Mouse (Mus musculus) ES-E14 (cell line): ENCODE measurements around the gene Cars2. TPM values are rescaled to one million over a fixed set of nuclear protein-coding genes. Genes with fewer than 3 reads are reported as not detected.
A peak's percentile ranks its signal among the peaks of the same experiment; 100 is the strongest.
"Not testable (repeated sequence)": the region's sequence is repeated elsewhere in the genome, so short reads cannot be mapped to it uniquely, and the experiment has no call there.

Experiments used
- DNase-seq: peaks from one replicate; pipeline ENCODE4 v3.0.0-alpha.2; 2013; ENCODE audit warnings: low read depth, low spot score
- H3K27ac ChIP-seq: 2 replicates; pipeline ENCODE4 v1.5.1; 2012; ENCODE audit warnings: low read depth, mild to moderate bottlenecking, low read length, moderate library complexity, mixed read lengths; ENCODE audit not compliant: poor library complexity, insufficient read depth, severe bottlenecking
- H3K36me3 ChIP-seq: 2 replicates; pipeline ENCODE4 v1.6.1; 2012; ENCODE audit warnings: mild to moderate bottlenecking, low read length, moderate library complexity, mixed read lengths; ENCODE audit not compliant: control insufficient read depth, poor library complexity, insufficient read depth, severe bottlenecking
- H3K4me1 ChIP-seq, 2 experiments: fragments of 150-350 bp in 1 of 2; sonication (generic) in 1 of 2; 2 replicates each; pipeline ENCODE4 v1.6.1; 2012; ENCODE audit warnings: low read length in 2 of 2, mild to moderate bottlenecking in 1 of 2, mixed read lengths in 1 of 2; ENCODE audit not compliant: control insufficient read depth in 2 of 2, insufficient read depth in 2 of 2, poor library complexity in 1 of 2
- H3K4me3 ChIP-seq, 2 experiments: fragments of 150-350 bp in 1 of 2; sonication (generic) in 1 of 2; 2 replicates each; pipeline ENCODE4 v1.5.1; 2012; ENCODE audit warnings: low read length in 2 of 2, low read depth in 1 of 2, mild to moderate bottlenecking in 1 of 2, mixed read lengths in 1 of 2; ENCODE audit not compliant: insufficient read depth in 1 of 2, poor library complexity in 1 of 2, severe bottlenecking in 1 of 2
- H3K9ac ChIP-seq: 2 replicates; pipeline ENCODE4 v1.6.1; 2012; ENCODE audit warnings: low read depth, mild to moderate bottlenecking, low read length, mixed read lengths; ENCODE audit not compliant: poor library complexity, insufficient read depth, severe bottlenecking
- H3K9me3 ChIP-seq: fragments of 150-350 bp; sonication (generic); 2 replicates; pipeline ENCODE4 v1.6.1; 2012; ENCODE audit warnings: low read depth, mild to moderate bottlenecking, low read length; ENCODE audit not compliant: control insufficient read depth, insufficient read depth
- CHD2 ChIP-seq: IDR thresholded peaks from 2 replicates; pipeline ENCODE4 v1.6.1; 2014; ENCODE audit warnings: mild to moderate bottlenecking, low read depth, low read length, inconsistent platforms
- HCFC1 ChIP-seq: IDR thresholded peaks from 2 replicates; pipeline ENCODE4 v1.6.1; 2012; ENCODE audit warnings: low read length, inconsistent platforms, borderline replicate concordance; ENCODE audit not compliant: insufficient read depth
- MAFK ChIP-seq: IDR thresholded peaks from 2 replicates; pipeline ENCODE4 v1.6.1; 2014; ENCODE audit warnings: mild to moderate bottlenecking, low read depth, low read length, inconsistent platforms; ENCODE audit not compliant: insufficient read depth
- ZC3H11A ChIP-seq: IDR thresholded peaks from 2 replicates; pipeline ENCODE4 v1.6.1; 2012; ENCODE audit warnings: low read depth, mild to moderate bottlenecking, inconsistent platforms, low read length, borderline replicate concordance
- ZNF384 ChIP-seq: IDR thresholded peaks from 2 replicates; pipeline ENCODE4 v1.6.1; 2012; ENCODE audit warnings: low read depth, low read length, inconsistent platforms
- in situ Hi-C, 2 experiments: fragments of 600-800 bp; cut with MboI; formaldehyde crosslinking; loops; one replicate each; pipeline ENCODE4 v1.15.1; 2025; ENCODE audit warnings: low sequenced_read_pairs in 2 of 2, inconsistent platforms in 1 of 2; ENCODE audit not compliant: unreplicated experiment in 2 of 2
- total RNA-seq: library from RNA; depleted of rRNA; stranded (reverse); fragments of 300-350 nt; gene quantifications from 2 replicates; pipeline ENCODE4 v1.2.3, GENCODE M21; 2012

The Cars2 gene
- total RNA-seq, 1 experiment: 34.6 TPM

DNA sequence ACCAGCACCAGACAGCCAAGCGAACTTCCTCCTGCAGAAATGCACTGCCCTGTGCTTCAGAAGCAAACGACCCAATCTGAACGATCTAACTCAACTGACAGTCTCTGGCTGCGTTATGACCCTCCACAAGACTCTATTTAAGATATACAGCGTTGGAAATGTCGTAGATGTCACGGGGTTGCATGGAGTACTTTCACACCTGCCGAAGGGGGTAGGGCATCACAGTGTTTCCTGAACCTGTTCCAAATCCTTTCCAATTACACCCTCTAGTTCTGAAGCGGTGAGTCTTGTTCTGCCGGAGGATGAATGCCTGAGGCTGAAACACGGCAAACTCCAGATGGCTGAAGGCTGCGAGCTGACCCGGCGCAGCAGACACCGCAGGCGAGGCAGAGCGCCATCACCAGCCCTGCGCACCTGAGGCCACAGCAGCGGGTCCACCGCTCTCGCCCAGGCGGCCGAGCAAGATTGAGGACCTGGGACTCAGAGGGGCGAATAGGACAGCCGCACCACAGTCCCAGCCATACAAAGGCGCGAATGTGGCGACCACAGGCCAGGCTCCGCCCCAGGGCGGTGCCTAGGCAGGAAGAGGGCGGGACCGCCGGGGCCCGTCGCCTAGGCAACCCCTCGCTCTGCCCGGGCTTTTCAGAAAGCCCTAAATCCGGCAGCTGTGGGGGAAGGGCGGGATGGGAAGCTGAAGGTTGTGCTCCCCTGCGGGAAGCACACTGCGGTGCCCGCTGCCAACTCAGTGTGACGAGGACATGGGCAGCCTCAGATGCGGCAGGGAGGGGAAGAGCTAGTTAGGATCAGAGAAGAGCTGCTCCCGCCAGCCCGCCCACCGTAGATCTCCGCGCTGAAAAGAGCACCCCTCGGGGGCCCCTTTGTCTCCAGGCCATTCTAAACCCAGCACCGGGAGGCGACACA, 4.5 kb upstream of the Cars2 start, which contains the start of gene Ing1:
TSS of gene Ing1 (plus strand) at position 773 of the 921 bp plus-strand sequence.
- TF ChIP-seq CHD2 (peak; percentile 65; the same call in 1 of the 2 replicates), ZC3H11A (no peak), MAFK (no peak), HCFC1 (no peak; the same call in 1 of the 2 replicates)
- in situ Hi-C loops: loop anchor here in 1 of 2 experiments (10.0 kb wide), 1 partner anchor 150 kb away; the partner anchor contains the start of gene 1700016D06Rik
- no peaks in the 10 kb centered on the region for H3K9me3 ChIP-seq
- no peaks in the 10 kb centered on the region for H3K36me3 ChIP-seq
- H3K27ac ChIP-seq: peak within 1 kb of the TSS; percentile 92
- peak within 1 kb of the TSS; percentile 86 for H3K9ac ChIP-seq
- peak within 1 kb of the TSS; percentile 78 to 92 for H3K4me3 ChIP-seq
- DNase-seq: peak; percentile 88
- H3K4me1 ChIP-seq: peaks cover 3 to 7% of the 10 kb centered on the region in 2 experiments; a peak in 1 of 4 replicates

DNA sequence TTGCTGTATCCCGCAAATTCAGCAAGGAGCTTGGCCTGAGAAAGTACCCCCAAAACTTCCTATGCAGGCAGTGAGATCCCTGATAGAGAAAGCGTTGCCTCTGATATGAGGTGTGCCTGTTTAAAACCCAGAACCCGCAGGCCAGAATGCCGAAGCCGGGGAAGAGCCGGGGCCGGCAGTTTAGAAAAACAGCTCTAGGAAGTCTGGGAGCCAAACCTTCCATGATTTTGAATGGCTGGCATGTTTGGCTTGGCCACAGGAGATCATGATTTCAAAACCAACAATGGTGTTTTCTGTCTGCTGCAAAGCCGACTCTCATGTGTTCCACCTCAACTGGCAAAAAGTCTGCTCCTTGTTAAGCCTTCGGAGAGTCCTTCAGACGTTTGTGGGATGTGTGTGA, 1.8 kb upstream of the Cars2 start:
- no peaks in the 10 kb centered on the region for H3K9me3 ChIP-seq
- no peak overlapping the region for H3K9ac ChIP-seq
- no peak for DNase-seq
- no peaks in the 10 kb centered on the region; the same call in 1 of the 2 replicates for H3K36me3 ChIP-seq
- H3K27ac ChIP-seq: no peak overlapping the region
- no peak overlapping the region for H3K4me3 ChIP-seq
- peaks cover 5 to 10% of the 10 kb centered on the region in 2 experiments; a peak in 1 of 4 replicates for H3K4me1 ChIP-seq
- no peak for TF ChIP-seq CHD2
- no peak for TF ChIP-seq HCFC1
- TF ChIP-seq ZC3H11A: no peak
- no peak for TF ChIP-seq MAFK
- TF ChIP-seq ZNF384: no peak
- in situ Hi-C loops: loop anchor here in 1 of 2 experiments (10.0 kb wide), 1 partner anchor 152 kb away; the partner anchor contains the start of gene 1700016D06Rik

DNA sequence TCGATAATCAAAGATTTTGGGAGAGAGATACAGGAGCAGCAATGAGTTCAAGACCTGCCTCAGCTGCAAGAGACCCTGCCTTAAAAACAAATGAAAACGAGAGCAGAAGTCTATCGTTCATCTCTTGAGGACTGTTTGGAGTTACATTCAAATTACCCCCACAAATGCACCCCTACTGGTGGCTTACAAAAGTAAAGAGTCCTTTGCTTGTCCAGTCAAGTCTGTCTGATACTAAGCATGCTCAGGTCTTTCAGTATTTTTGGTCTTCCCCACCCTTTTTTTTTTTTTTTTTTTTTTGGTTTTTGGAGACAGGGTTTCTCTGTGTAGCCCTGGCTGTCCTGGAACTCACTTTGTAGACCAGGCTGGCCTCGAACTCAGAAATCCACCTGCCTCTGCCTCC, 914 bp upstream of the Cars2 start:
- in situ Hi-C loops: loop anchor here in 1 of 2 experiments (10.0 kb wide), 1 partner anchor 153 kb away; the partner anchor contains the start of gene 1700016D06Rik
- H3K9me3 ChIP-seq, H3K27ac ChIP-seq, H3K36me3 ChIP-seq, DNase-seq, H3K4me3 ChIP-seq, H3K9ac ChIP-seq: not testable (repeated sequence)
- peaks cover 5 to 10% of the 10 kb centered on the region in 2 experiments; a peak in 1 of 4 replicates for H3K4me1 ChIP-seq

DNA sequence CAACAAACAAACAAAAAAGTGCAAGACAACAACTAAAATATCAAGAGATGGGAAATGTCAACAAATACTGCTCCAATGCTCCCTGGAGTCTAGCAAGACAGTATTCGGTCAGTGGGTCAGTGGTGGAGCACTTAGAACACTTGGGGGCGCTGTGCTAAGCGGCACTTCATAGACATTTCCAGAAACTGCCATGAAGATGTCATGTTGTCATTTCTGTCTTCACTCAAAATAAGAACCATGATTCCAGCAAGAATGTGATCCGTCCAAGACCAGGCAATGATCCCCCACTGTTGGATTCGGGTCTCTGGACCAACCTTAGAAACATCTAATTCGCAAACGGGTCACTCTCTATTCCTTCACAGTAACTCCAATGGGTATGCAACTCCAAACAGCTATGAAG, 877 bp downstream of the Cars2 start:
- peaks cover 5 to 10% of the 10 kb centered on the region in 2 experiments; a peak in 1 of 4 replicates for H3K4me1 ChIP-seq
- no peak overlapping the region for H3K27ac ChIP-seq
- in situ Hi-C loops: loop anchor here in 1 of 2 experiments (10.0 kb wide), 1 partner anchor 155 kb away; the partner anchor contains the start of gene 1700016D06Rik
- peak overlapping the region; percentile 49; the same call in 1 of the 2 replicates for H3K9ac ChIP-seq
- H3K4me3 ChIP-seq: peak overlapping the region; percentile 74 to 81
- H3K9me3 ChIP-seq: no peaks in the 10 kb centered on the region
- DNase-seq: peak; percentile 67
- peaks cover 7% of the 10 kb centered on the region for H3K36me3 ChIP-seq
- TF ChIP-seq HCFC1: no peak

DNA sequence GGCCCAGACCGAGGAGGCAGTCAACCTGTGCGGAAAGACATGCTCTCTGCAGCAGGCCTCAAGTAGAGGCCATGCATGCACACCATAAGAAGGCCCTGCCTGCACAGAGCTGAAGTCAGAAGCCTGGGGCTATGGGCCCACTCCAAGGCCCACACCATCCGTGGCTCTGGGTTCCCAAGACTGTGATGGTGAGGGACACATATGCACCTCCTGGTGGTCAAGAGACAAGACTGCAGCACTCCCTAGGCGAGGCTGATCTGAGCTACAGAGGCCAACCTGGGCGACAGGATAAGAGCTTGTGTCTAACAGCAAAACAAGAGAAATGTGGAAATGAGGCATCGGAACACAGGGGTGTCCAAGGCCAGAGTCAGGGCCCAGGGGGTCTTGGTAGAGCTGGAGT, 3.5 kb downstream of the Cars2 start:
- DNase-seq: no peak
- Histone ChIP-seq H3K9me3 (no peaks in the 10 kb centered on the region), H3K27ac (no peak overlapping the region), H3K9ac (no peak overlapping the region; the same call in 1 of the 2 replicates), H3K4me1 (peaks cover 5 to 17% of the 10 kb centered on the region in 2 experiments; a peak in 2 of 4 replicates), H3K4me3 (no peak overlapping the region), H3K36me3 (peaks cover 15% of the 10 kb centered on the region)
- in situ Hi-C loops: no loop called here
- TF ChIP-seq ZC3H11A (no peak), HCFC1 (no peak), MAFK (no peak), CHD2 (no peak), ZNF384 (no peak)
